In genomic region chr11:87978905-87979304, GRCm38 (mm10) we compare ENCODE assay signal across 25 mouse cellular contexts. TPM values are rescaled to one million over a fixed set of nuclear protein-coding genes. Genes with fewer than 3 reads are reported as not detected.
DNase-seq lines count a peak whose midpoint lies in the region; ATAC-seq and TF ChIP-seq lines count a peak whose summit lies in the region.
"Had no signal": no experiment of that assay in that cellular context is flagged by ENCODE, and none has a peak within 500 bp of the region (broad histone marks: within the 10 kb centered on the region; RNA-seq: fewer than 3 reads in every experiment).

No protein-coding gene starts in this region.

- peak; percentile 54 for TF ChIP-seq CTCF in intestine, postnatal 0 days (IDR thresholded peaks at IDR 0.05; ENCODE audit: low read depth)
- TF ChIP-seq CTCF in lung, postnatal 0 days (IDR thresholded peaks at IDR 0.05): peak; percentile 37; the same call in 1 of the 2 replicates
- TF ChIP-seq CTCF in brain, embryonic 14.5 days (IDR thresholded peaks at IDR 0.05; ENCODE audit: borderline replicate concordance, extremely low read depth, insufficient read depth, insufficient read length): peak; percentile 14; the same call in 1 of the 2 replicates

- peaks cover 66% of the 10 kb centered on the region for H3K36me3 ChIP-seq in intestine, postnatal 0 days (ENCODE audit: control insufficient read depth, insufficient read depth)
- H3K36me3 ChIP-seq in intestine, embryonic 15.5 days: peaks cover 43% of the 10 kb centered on the region
- H3K36me3 ChIP-seq in lung, postnatal 0 days (ENCODE audit: insufficient read depth, low read length): peaks cover 20% of the 10 kb centered on the region; the same call in 1 of the 2 replicates

- no peak for ATAC-seq in intestine, postnatal 0 days
- no peak for ATAC-seq in intestine, embryonic 15.5 days
- ATAC-seq in lung, postnatal 0 days: no peak
- ATAC-seq: activated CD4-positive, CD25-positive, alpha-beta regulatory T cell, adult 4 months; forebrain, embryonic 13.5 days; midbrain, embryonic 16.5 days had no signal

- H3K4me3 ChIP-seq in intestine, postnatal 0 days (ENCODE audit: low read depth, low read length): no peak overlapping the region
- no peak overlapping the region for H3K4me3 ChIP-seq in intestine, embryonic 15.5 days (replicated peaks)
- H3K4me3 ChIP-seq in lung, postnatal 0 days (ENCODE audit: low read depth, low read length): no peak overlapping the region
- H3K4me3 ChIP-seq: forebrain, embryonic 13.5 days; hindbrain, embryonic 15.5 days; liver, embryonic 13.5 days; lung, embryonic 15.5 days had no signal

- DNase-seq in lung, postnatal 0 days (ENCODE audit: low spot score): no peak
- no peak for DNase-seq in lung, postnatal 4 days
- DNase-seq in NIH3T3 (ENCODE audit: low read depth): peak; percentile 34
- no peak for DNase-seq in brain, embryonic 14.5 days (ENCODE audit: low read depth)
- DNase-seq in T-cell, adult 2 months (ENCODE audit: low spot score): no peak
- DNase-seq: adrenal gland, postnatal 10 days; cerebellum, adult 2 months; cerebellum, postnatal 36 days; gastrocnemius, postnatal 10 days; kidney, adult 11 months; kidney, postnatal 10 days; layer of hippocampus, postnatal 36 days; liver, embryonic 13.5 days; right cerebral cortex, postnatal 14 days had no signal

- no peaks in the 10 kb centered on the region for H3K27me3 ChIP-seq in intestine, postnatal 0 days (replicated peaks; ENCODE audit: control insufficient read depth, insufficient read depth, low read length)
- no peaks in the 10 kb centered on the region for H3K27me3 ChIP-seq in intestine, embryonic 15.5 days (replicated peaks)
- H3K27me3 ChIP-seq in lung, postnatal 0 days (replicated peaks; ENCODE audit: insufficient read depth, low read length): no peaks in the 10 kb centered on the region
- H3K27me3 ChIP-seq: forebrain, embryonic 13.5 days; hindbrain, embryonic 15.5 days; liver, embryonic 13.5 days; lung, embryonic 15.5 days had no signal

- no peak overlapping the region for H3K27ac ChIP-seq in intestine, postnatal 0 days (ENCODE audit: low read depth, low read length)
- H3K27ac ChIP-seq in intestine, embryonic 15.5 days: no peak overlapping the region
- no peak overlapping the region for H3K27ac ChIP-seq in lung, postnatal 0 days (ENCODE audit: low read length)
- H3K27ac ChIP-seq: forebrain, embryonic 13.5 days; hindbrain, embryonic 15.5 days; liver, embryonic 13.5 days; lung, embryonic 15.5 days; macrophage had no signal

- H3K4me1 ChIP-seq in intestine, postnatal 0 days (replicated peaks; ENCODE audit: control insufficient read depth, insufficient read depth, low read length): no peaks in the 10 kb centered on the region
- peaks cover 13% of the 10 kb centered on the region for H3K4me1 ChIP-seq in intestine, embryonic 15.5 days (replicated peaks)
- no peaks in the 10 kb centered on the region for H3K4me1 ChIP-seq in lung, postnatal 0 days (ENCODE audit: insufficient read depth, low read depth, low read length)

- no peaks in the 10 kb centered on the region for H3K9me3 ChIP-seq in intestine, postnatal 0 days (ENCODE audit: control insufficient read depth)
- no peaks in the 10 kb centered on the region for H3K9me3 ChIP-seq in intestine, embryonic 15.5 days
- no peaks in the 10 kb centered on the region for H3K9me3 ChIP-seq in lung, postnatal 0 days (ENCODE audit: low read length)
- H3K9me3 ChIP-seq: forebrain, embryonic 13.5 days; hindbrain, embryonic 15.5 days; liver, embryonic 13.5 days; lung, embryonic 15.5 days had no signal

- WGBS in intestine, postnatal 0 days: 70% methylated on average over 4 of the region's 4 CpGs
- 70% methylated on average over 4 of the region's 4 CpGs for WGBS in intestine, embryonic 15.5 days
- WGBS in lung, postnatal 0 days: 59% methylated on average over 4 of the region's 4 CpGs

- no peak for TF ChIP-seq POLR2A in brain, embryonic 14.5 days (IDR thresholded peaks at IDR 0.05; ENCODE audit: borderline replicate concordance, extremely low read depth, insufficient read depth, insufficient read length, poor library complexity, severe bottlenecking)

- no peak for TF ChIP-seq EP300 in lung, postnatal 0 days (IDR thresholded peaks at IDR 0.05)

- no peak overlapping the region for H3K9ac ChIP-seq in intestine, postnatal 0 days (ENCODE audit: low read depth, low read length)
- H3K9ac ChIP-seq in intestine, embryonic 15.5 days: no peak overlapping the region
- H3K9ac ChIP-seq in lung, postnatal 0 days (replicated peaks; ENCODE audit: low read depth): no peak overlapping the region
- H3K9ac ChIP-seq: forebrain, embryonic 13.5 days; hindbrain, embryonic 15.5 days; liver, embryonic 13.5 days; lung, embryonic 15.5 days had no signal

- no peak overlapping the region for H3K4me2 ChIP-seq in intestine, postnatal 0 days (replicated peaks; ENCODE audit: low read depth)
- no peak overlapping the region for H3K4me2 ChIP-seq in intestine, embryonic 15.5 days (replicated peaks)
- H3K4me2 ChIP-seq in lung, postnatal 0 days (replicated peaks; ENCODE audit: low read depth, low read length): no peak overlapping the region
- H3K4me2 ChIP-seq: forebrain, embryonic 13.5 days; hindbrain, embryonic 15.5 days; liver, embryonic 13.5 days; lung, embryonic 15.5 days had no signal

RNA-seq across cellular contexts. Expression of gene Dynll2, which starts 8.4 kb away (rescaled TPM):
- 52.4 and 57.4 TPM in 2 replicates for polyA plus RNA-seq in intestine, postnatal 0 days (2015; fragmentation: Nextera tagmentation; extraction: Ambion mirVana)
- polyA plus RNA-seq in intestine, embryonic 15.5 days (2015; fragmentation: Nextera tagmentation; extraction: Ambion mirVana): 27.7 and 27.8 TPM in 2 replicates
- polyA plus RNA-seq in lung, postnatal 0 days (2015; fragmentation: Nextera tagmentation; extraction: Ambion mirVana): 12.3 and 14.5 TPM in 2 replicates
- 227 and 321 TPM in 2 replicates for polyA plus RNA-seq in brain, embryonic 14.5 days (2012; rRNA removed)

RNA-seq across cellular contexts. Expression of gene Olfr464, which starts 58.1 kb away (rescaled TPM):
- polyA plus RNA-seq in intestine, postnatal 0 days (2015; fragmentation: Nextera tagmentation; extraction: Ambion mirVana): not detected in 2 replicates
- polyA plus RNA-seq in intestine, embryonic 15.5 days (2015; fragmentation: Nextera tagmentation; extraction: Ambion mirVana): not detected in 2 replicates
- polyA plus RNA-seq in lung, postnatal 0 days (2015; fragmentation: Nextera tagmentation; extraction: Ambion mirVana): not detected in 2 replicates
- 0.18 TPM in 1 of 2 replicates, not detected in the other for polyA plus RNA-seq in brain, embryonic 14.5 days (2012; rRNA removed)
- polyA plus RNA-seq: activated CD4-positive, CD25-positive, alpha-beta regulatory T cell, adult 4 months; C2C12; cerebellum, adult 2 months; forebrain, embryonic 13.5 days; heart, embryonic 14.5 days; limb, embryonic 14.5 days; liver, embryonic 13.5 days; lung, embryonic 15.5 days; macrophage had no signal
